Mouse (Mus musculus): ENCODE data around the gene Prpf38a. TPM values are rescaled to one million over a fixed set of nuclear protein-coding genes. Genes with fewer than 3 reads are reported as not detected.

Prpf38a gene
- polyA plus RNA-seq, 1 experiment: 5.5 TPM

GRCm38 (mm10) chr4:108618586-108618985, 39.5 kb upstream of the Prpf38a start:
- H3K27ac ChIP-seq (ENCODE audit: insufficient read depth, low read depth, low read length): peak overlapping the region; percentile 76
- peak overlapping the region; percentile 93; the same call in 1 of the 2 replicates for H3K4me3 ChIP-seq (ENCODE audit: insufficient read depth, low read depth, low read length)

GRCm38 (mm10) chr4:108610935-108611334, 31.8 kb upstream of the Prpf38a start:
- WGBS: 94% methylated on average over 5 of the region's 5 CpGs

More at GRCm38 (mm10) chr4:108618586-108618985, 39.5 kb upstream of the Prpf38a start:
- no peaks in the 10 kb centered on the region for H3K27me3 ChIP-seq (replicated peaks; ENCODE audit: control insufficient read depth, insufficient read depth, low read length)
- no peak for DNase-seq
- 49% methylated on average over 4 of the region's 4 CpGs for WGBS
- peaks cover 8% of the 10 kb centered on the region; the same call in 1 of the 2 replicates for H3K4me1 ChIP-seq (ENCODE audit: control insufficient read depth, insufficient read depth, low read length)
- no peak for TF ChIP-seq POLR2A (IDR thresholded peaks at IDR 0.05; ENCODE audit: low read depth, low read length)
- no peak for TF ChIP-seq CTCF (conservative IDR thresholded peaks at IDR 0.05; ENCODE audit: insufficient read depth, insufficient read length, low read depth, low read length)
- no peaks in the 10 kb centered on the region for H3K36me3 ChIP-seq (ENCODE audit: control insufficient read depth, insufficient read depth, low read length)

GRCm38 (mm10) chr4:108608651-108609050, 29.5 kb upstream of the Prpf38a start:
- DNase-seq: no peak
- H3K36me3 ChIP-seq (ENCODE audit: control insufficient read depth, insufficient read depth, low read length): no peaks in the 10 kb centered on the region

More at GRCm38 (mm10) chr4:108610935-108611334, 31.8 kb upstream of the Prpf38a start:
- TF ChIP-seq CTCF (conservative IDR thresholded peaks at IDR 0.05; ENCODE audit: insufficient read depth, insufficient read length, low read depth, low read length) (no peak), POLR2A (IDR thresholded peaks at IDR 0.05; ENCODE audit: low read depth, low read length) (no peak)
- DNase-seq: no peak
- H3K4me1 ChIP-seq (ENCODE audit: control insufficient read depth, insufficient read depth, low read length): no peaks in the 10 kb centered on the region
- H3K4me3 ChIP-seq (ENCODE audit: insufficient read depth, low read depth, low read length): no peak overlapping the region
- H3K36me3 ChIP-seq (ENCODE audit: control insufficient read depth, insufficient read depth, low read length): no peaks in the 10 kb centered on the region
- no peak overlapping the region for H3K27ac ChIP-seq (ENCODE audit: insufficient read depth, low read depth, low read length)
- no peaks in the 10 kb centered on the region for H3K27me3 ChIP-seq (replicated peaks; ENCODE audit: control insufficient read depth, insufficient read depth, low read length)

GRCm38 (mm10) chr4:108601870-108602269, 22.7 kb upstream of the Prpf38a start:
- Histone ChIP-seq H3K27ac (ENCODE audit: insufficient read depth, low read depth, low read length) (no peak overlapping the region), H3K4me3 (ENCODE audit: insufficient read depth, low read depth, low read length) (no peak overlapping the region), H3K4me1 (ENCODE audit: control insufficient read depth, insufficient read depth, low read length) (no peaks in the 10 kb centered on the region), H3K36me3 (ENCODE audit: control insufficient read depth, insufficient read depth, low read length) (no peaks in the 10 kb centered on the region), H3K27me3 (replicated peaks; ENCODE audit: control insufficient read depth, insufficient read depth, low read length) (no peaks in the 10 kb centered on the region)
- TF ChIP-seq POLR2A (IDR thresholded peaks at IDR 0.05; ENCODE audit: low read depth, low read length) (no peak), CTCF (conservative IDR thresholded peaks at IDR 0.05; ENCODE audit: insufficient read depth, insufficient read length, low read depth, low read length) (no peak)
- DNase-seq: no peak
- 95% methylated on average over 7 of the region's 7 CpGs for WGBS

More at GRCm38 (mm10) chr4:108608651-108609050, 29.5 kb upstream of the Prpf38a start:
- whole genome bisulfite sequencing: 95% methylated on average over 3 of the region's 3 CpGs
- Histone ChIP-seq H3K4me1 (ENCODE audit: control insufficient read depth, insufficient read depth, low read length) (no peaks in the 10 kb centered on the region), H3K27me3 (replicated peaks; ENCODE audit: control insufficient read depth, insufficient read depth, low read length) (no peaks in the 10 kb centered on the region), H3K27ac (ENCODE audit: insufficient read depth, low read depth, low read length) (no peak overlapping the region), H3K4me3 (ENCODE audit: insufficient read depth, low read depth, low read length) (no peak overlapping the region)
- TF ChIP-seq CTCF (conservative IDR thresholded peaks at IDR 0.05; ENCODE audit: insufficient read depth, insufficient read length, low read depth, low read length) (no peak), POLR2A (IDR thresholded peaks at IDR 0.05; ENCODE audit: low read depth, low read length) (no peak)

- no peak for DNase-seq
- no peaks in the 10 kb centered on the region for H3K4me1 ChIP-seq (ENCODE audit: control insufficient read depth, insufficient read depth, low read length)
- H3K27me3 ChIP-seq (replicated peaks; ENCODE audit: control insufficient read depth, insufficient read depth, low read length): no peaks in the 10 kb centered on the region
- 76% methylated on average over 4 of the region's 4 CpGs for WGBS
- H3K36me3 ChIP-seq (ENCODE audit: control insufficient read depth, insufficient read depth, low read length): no peaks in the 10 kb centered on the region
- H3K27ac ChIP-seq (ENCODE audit: insufficient read depth, low read depth, low read length): no peak overlapping the region
- TF ChIP-seq CTCF (conservative IDR thresholded peaks at IDR 0.05; ENCODE audit: insufficient read depth, insufficient read length, low read depth, low read length): no peak
- TF ChIP-seq POLR2A (IDR thresholded peaks at IDR 0.05; ENCODE audit: low read depth, low read length): no peak
- no peak overlapping the region for H3K4me3 ChIP-seq (ENCODE audit: insufficient read depth, low read depth, low read length)
These were observed 19.2 kb upstream of the Prpf38a start for GRCm38 (mm10) chr4:108598306-108598705.

- DNase-seq: no peak
- H3K4me1 ChIP-seq (ENCODE audit: control insufficient read depth, insufficient read depth, low read length): no peaks in the 10 kb centered on the region
- H3K4me3 ChIP-seq (ENCODE audit: insufficient read depth, low read depth, low read length): no peak overlapping the region
- TF ChIP-seq CTCF (conservative IDR thresholded peaks at IDR 0.05; ENCODE audit: insufficient read depth, insufficient read length, low read depth, low read length) (no peak), POLR2A (IDR thresholded peaks at IDR 0.05; ENCODE audit: low read depth, low read length) (no peak)
- 83% methylated on average over 1 of the region's 1 CpGs for WGBS
- H3K27ac ChIP-seq (ENCODE audit: insufficient read depth, low read depth, low read length): no peak overlapping the region
- H3K27me3 ChIP-seq (replicated peaks; ENCODE audit: control insufficient read depth, insufficient read depth, low read length): no peaks in the 10 kb centered on the region
- no peaks in the 10 kb centered on the region for H3K36me3 ChIP-seq (ENCODE audit: control insufficient read depth, insufficient read depth, low read length)
These were observed 16.6 kb upstream of the Prpf38a start for GRCm38 (mm10) chr4:108595785-108596184.

- TF ChIP-seq CTCF (conservative IDR thresholded peaks at IDR 0.05; ENCODE audit: insufficient read depth, insufficient read length, low read depth, low read length) (no peak), POLR2A (IDR thresholded peaks at IDR 0.05; ENCODE audit: low read depth, low read length) (no peak)
- no peak overlapping the region for H3K4me3 ChIP-seq (ENCODE audit: insufficient read depth, low read depth, low read length)
- H3K36me3 ChIP-seq (ENCODE audit: control insufficient read depth, insufficient read depth, low read length): no peaks in the 10 kb centered on the region
- DNase-seq: no peak
- WGBS: 87% methylated on average over 2 of the region's 2 CpGs
- no peaks in the 10 kb centered on the region for H3K4me1 ChIP-seq (ENCODE audit: control insufficient read depth, insufficient read depth, low read length)
- no peaks in the 10 kb centered on the region for H3K27me3 ChIP-seq (replicated peaks; ENCODE audit: control insufficient read depth, insufficient read depth, low read length)
- H3K27ac ChIP-seq (ENCODE audit: insufficient read depth, low read depth, low read length): no peak overlapping the region
These were observed 14.2 kb upstream of the Prpf38a start for GRCm38 (mm10) chr4:108593376-108593775.

Measured in kidney, adult 2 months (tissue).